Mouse (Mus musculus) neural tube, embryonic 12.5 days (tissue): ENCODE results near the gene Scamp5. TPM values are rescaled to one million over a fixed set of nuclear protein-coding genes. Genes with fewer than 3 reads are reported as not detected.

ENCODE experiments used
- ATAC-seq: fragments of 200-750 bp; cut with Nextera tagmentation; 2 replicates; pipeline ENCODE4 v1.8.0; 2017; ENCODE audit warnings: low read depth, mild to moderate bottlenecking, moderate TSS enrichment, moderate library complexity; ENCODE audit not compliant: low FRiP score
- H3K27ac ChIP-seq: fragments of 300-500 bp; sonication (generic); 2 replicates; pipeline ENCODE4 v1.5.1; 2016
- H3K27me3 ChIP-seq: fragments of 300-500 bp; sonication (generic); replicated peaks from 2 replicates; pipeline ENCODE4 v1.6.1; 2016; ENCODE audit warnings: mild to moderate bottlenecking
- H3K36me3 ChIP-seq: fragments of 300-500 bp; sonication (generic); 2 replicates; pipeline ENCODE4 v1.6.1; 2016; ENCODE audit warnings: mild to moderate bottlenecking
- H3K4me1 ChIP-seq: fragments of 300-500 bp; sonication (generic); 2 replicates; pipeline ENCODE4 v1.6.1; 2016
- H3K4me2 ChIP-seq: fragments of 300-500 bp; sonication (generic); replicated peaks from 2 replicates; pipeline ENCODE4 v1.6.1; 2016; ENCODE audit warnings: mild to moderate bottlenecking
- H3K4me3 ChIP-seq: fragments of 300-500 bp; sonication (generic); 2 replicates; pipeline ENCODE4 v1.5.1; 2016
- H3K9ac ChIP-seq: fragments of 300-500 bp; sonication (generic); 2 replicates; pipeline ENCODE4 v1.6.1; 2016; ENCODE audit warnings: mild to moderate bottlenecking
- H3K9me3 ChIP-seq: fragments of 300-500 bp; sonication (generic); 2 replicates; pipeline ENCODE4 v1.6.1; 2016; ENCODE audit warnings: mild to moderate bottlenecking
- WGBS: fragments of 180-500 bp; shearing (Covaris S2); methylation state at CpG from one replicate; pipeline ENCODE4 v1.1.7; 2016; 5-methylcytosine and 5-hydroxymethylcytosine counted together
- polyA plus RNA-seq: library from polyadenylated mRNA; unstranded; fragments of >200 nt; fragmentation: Nextera tagmentation; extraction: Ambion mirVana; gene quantifications from 2 replicates; pipeline ENCODE4 v1.2.1, GENCODE M21; 2016

Scamp5 gene
- polyA plus RNA-seq, 1 experiment from 2014 or later, result 43.0 TPM

DNA sequence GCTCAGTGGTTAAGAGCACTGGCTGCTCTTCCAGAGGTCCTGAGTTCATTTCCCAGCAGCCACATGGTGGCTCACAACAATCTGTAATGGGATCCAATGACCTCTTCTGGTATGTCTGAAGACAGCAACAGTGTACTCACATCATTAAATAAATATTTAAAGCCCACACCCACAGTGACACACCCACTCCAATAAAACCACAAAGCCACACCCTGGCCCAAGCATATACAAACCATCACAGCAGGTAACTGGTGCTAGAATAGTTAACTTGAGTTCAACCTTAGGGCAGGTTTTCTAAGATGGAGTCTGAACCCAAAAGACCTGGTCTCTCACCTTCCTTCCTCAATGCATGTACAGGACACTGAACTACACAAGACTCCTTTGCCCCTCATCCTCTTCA lies 27.1 kb upstream of the Scamp5 start:
- no peak overlapping the region for H3K4me3 ChIP-seq
- H3K27ac ChIP-seq, result no peak overlapping the region
- H3K9me3 ChIP-seq, result no peaks in the 10 kb centered on the region
- H3K4me2 ChIP-seq, result no peak overlapping the region
- H3K9ac ChIP-seq, result no peak overlapping the region
- H3K27me3 ChIP-seq, result peaks cover 7% of the 10 kb centered on the region
- H3K4me1 ChIP-seq, result peaks cover 6% of the 10 kb centered on the region; the same call in 1 of the 2 replicates
- no peak for ATAC-seq
- H3K36me3 ChIP-seq, result no peaks in the 10 kb centered on the region

DNA sequence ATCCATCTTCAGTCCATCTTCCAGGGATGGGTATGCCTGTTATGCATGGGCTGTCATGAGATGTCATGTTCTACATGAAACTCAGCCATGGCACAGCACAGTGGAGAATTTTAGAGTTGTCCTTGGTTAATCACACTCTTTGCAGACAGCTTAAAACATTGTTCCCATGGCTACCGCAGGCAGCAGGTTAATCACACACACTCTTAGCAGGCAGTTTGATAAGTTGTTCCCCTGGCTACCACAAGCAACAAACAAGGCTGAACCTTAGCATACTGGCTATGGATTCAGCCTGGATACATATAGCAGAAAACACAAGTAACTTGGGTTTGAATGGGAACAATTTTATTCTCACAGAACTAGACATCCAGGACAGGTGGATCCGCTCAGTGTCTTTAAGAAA lies 25.7 kb upstream of the Scamp5 start:
- H3K4me3 ChIP-seq, result no peak overlapping the region
- peaks cover 4% of the 10 kb centered on the region; the same call in 1 of the 2 replicates for H3K4me1 ChIP-seq
- no peak overlapping the region for H3K4me2 ChIP-seq
- no peak for ATAC-seq
- no peaks in the 10 kb centered on the region for H3K9me3 ChIP-seq
- H3K9ac ChIP-seq, result no peak overlapping the region
- no peak overlapping the region for H3K27ac ChIP-seq
- H3K36me3 ChIP-seq, result no peaks in the 10 kb centered on the region
- 94% methylated on average over 2 of the region's 2 CpGs for WGBS
- peaks cover 3% of the 10 kb centered on the region; the same call in 1 of the 2 replicates for H3K27me3 ChIP-seq

DNA sequence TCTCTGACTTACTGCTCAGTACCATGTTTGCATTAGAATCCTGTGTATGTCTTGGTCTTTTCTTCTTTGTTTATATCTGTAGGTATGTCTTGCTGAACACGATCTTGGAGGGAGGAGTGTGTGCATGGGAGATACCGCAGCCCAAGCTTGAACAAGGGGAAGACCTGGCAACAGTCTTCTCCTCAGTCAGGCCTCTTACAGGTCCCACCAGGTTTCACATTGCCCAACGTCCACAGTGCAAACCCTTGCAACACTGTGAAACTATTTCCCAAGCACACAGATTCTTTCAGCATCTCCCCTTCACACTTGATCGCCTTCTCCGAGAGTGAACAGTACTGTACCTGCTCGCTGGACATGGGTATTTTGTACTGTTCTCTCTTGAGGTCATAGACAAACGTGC lies 19.9 kb upstream of the Scamp5 start:
- ATAC-seq, result no peak
- no peaks in the 10 kb centered on the region for H3K9me3 ChIP-seq
- no peaks in the 10 kb centered on the region for H3K36me3 ChIP-seq
- no peak overlapping the region for H3K27ac ChIP-seq
- no peak overlapping the region for H3K9ac ChIP-seq
- 78% methylated on average over 7 of the region's 7 CpGs for WGBS
- 0 out of 2 replicates have a peak, but pooled peaks cover 3% of the 10 kb centered on the region for H3K4me1 ChIP-seq
- H3K4me3 ChIP-seq, result no peak overlapping the region
- H3K27me3 ChIP-seq, result no peaks in the 10 kb centered on the region; the same call in 1 of the 2 replicates
- no peak overlapping the region for H3K4me2 ChIP-seq

DNA sequence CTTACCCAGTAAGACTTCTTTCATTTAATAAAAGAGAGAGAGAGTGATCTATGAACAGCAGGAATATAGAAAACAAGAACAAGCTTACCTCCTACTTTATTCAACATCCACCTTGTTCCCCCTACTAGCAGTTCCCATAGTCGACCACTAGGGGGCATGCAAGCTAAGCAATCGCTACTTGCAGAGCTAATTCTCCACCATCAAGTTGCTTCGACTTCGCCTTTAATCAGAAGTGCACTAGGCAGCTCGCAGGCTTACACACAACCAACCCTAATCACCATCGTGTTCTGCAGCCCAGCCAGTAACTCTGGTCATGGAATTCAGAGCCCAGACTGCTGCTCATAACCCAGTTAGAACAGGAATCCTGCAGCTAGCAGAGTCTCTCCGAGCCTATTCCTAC lies 17.9 kb upstream of the Scamp5 start:
- Histone ChIP-seq H3K27me3 (no peaks in the 10 kb centered on the region; the same call in 1 of the 2 replicates), H3K27ac (no peak overlapping the region), H3K9ac (no peak overlapping the region), H3K9me3 (no peaks in the 10 kb centered on the region), H3K36me3 (no peaks in the 10 kb centered on the region), H3K4me1 (0 out of 2 replicates have a peak, but pooled peaks cover 3% of the 10 kb centered on the region), H3K4me2 (no peak overlapping the region), H3K4me3 (no peak overlapping the region)
- ATAC-seq, result peak; percentile 50; the same call in 1 of the 2 replicates
- WGBS, result 18% methylated on average over 7 of the region's 7 CpGs

DNA sequence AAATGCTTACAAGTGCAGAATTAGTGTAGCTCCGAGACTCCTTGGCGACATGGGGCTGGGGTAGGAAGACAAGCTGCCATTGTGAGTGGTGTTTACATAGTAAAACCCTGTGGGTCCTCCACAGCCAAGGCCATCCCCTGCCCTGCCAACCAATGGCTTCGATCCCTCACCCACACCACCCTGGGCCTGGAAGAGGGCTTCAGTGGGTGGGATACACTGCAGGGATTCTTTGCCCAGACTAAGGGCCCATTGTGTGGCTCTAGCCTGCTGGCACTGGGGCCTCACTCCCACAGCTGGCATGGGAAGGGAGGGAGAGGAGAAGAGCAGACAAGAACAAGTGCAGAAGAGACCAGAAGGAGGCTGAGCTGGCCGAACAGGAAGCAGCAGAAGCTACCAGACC lies 1.1 kb upstream of the Scamp5 start:
- no peak overlapping the region for H3K4me3 ChIP-seq
- 72% methylated on average over 4 of the region's 4 CpGs for WGBS
- no peak overlapping the region for H3K9ac ChIP-seq
- ATAC-seq, result no peak
- H3K4me2 ChIP-seq, result 0 out of 2 replicates have a peak overlapping the region, but pooled peaks have one; percentile 12
- no peaks in the 10 kb centered on the region for H3K36me3 ChIP-seq
- peaks cover 16% of the 10 kb centered on the region for H3K4me1 ChIP-seq
- no peaks in the 10 kb centered on the region for H3K27me3 ChIP-seq
- no peaks in the 10 kb centered on the region for H3K9me3 ChIP-seq
- no peak overlapping the region for H3K27ac ChIP-seq

DNA sequence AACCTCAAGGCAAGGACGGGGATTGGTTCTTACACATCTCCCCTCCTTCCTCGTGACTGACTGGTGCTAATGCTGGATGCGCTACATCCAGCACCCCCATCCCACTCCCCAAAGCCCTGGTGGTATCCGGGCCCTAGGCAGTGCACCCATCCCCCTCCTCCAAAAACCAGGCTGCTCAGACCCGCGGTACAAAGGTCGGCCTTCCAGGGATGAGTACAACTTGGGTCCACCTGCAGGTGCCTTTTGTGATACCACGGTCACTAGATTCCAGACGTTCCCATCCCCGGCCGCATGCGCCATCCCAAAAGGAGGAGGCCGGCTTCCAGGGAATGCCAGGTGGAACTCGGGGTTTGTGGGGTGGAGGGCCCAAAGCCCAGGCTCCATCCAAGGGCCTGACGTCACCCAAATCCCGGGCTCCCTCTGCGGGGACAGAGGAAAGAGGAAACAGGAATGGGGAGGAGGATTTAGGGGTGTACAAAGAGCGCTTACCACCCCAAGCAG lies 539 bp downstream of the Scamp5 start:
- peak; percentile 73 for ATAC-seq
- H3K27me3 ChIP-seq, result no peaks in the 10 kb centered on the region
- peak overlapping the region; percentile 15; the same call in 1 of the 2 replicates for H3K27ac ChIP-seq
- peak overlapping the region; percentile 80 for H3K4me2 ChIP-seq
- peak overlapping the region; percentile 76 for H3K9ac ChIP-seq
- WGBS, result 1% methylated on average over 18 of the region's 18 CpGs
- peak overlapping the region; percentile 55 for H3K4me3 ChIP-seq
- H3K36me3 ChIP-seq, result no peaks in the 10 kb centered on the region
- H3K9me3 ChIP-seq, result no peaks in the 10 kb centered on the region
- H3K4me1 ChIP-seq, result peaks cover 16% of the 10 kb centered on the region

DNA sequence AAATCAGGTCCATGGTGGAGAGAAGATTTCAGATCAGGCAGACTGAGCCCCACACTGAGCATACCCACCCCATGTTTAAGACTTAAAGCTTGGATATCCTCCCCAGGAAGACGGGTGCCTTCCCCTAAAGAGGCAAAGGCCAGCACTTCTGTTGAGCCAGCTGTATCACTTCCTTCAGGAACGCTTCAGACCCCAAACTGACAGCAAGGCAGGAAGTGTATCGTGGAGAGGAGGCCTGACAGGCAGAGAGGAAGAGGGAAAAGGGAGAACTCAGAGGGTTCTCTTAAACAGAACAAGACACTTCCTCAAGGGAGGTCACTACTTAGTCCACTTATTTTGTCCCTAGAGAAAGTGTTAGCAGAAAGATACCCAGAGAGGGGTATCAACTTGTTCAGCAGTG lies 1.8 kb downstream of the Scamp5 start:
- H3K27me3 ChIP-seq, result no peaks in the 10 kb centered on the region
- H3K4me1 ChIP-seq, result peaks cover 16% of the 10 kb centered on the region
- ATAC-seq, result no peak
- H3K9me3 ChIP-seq, result no peaks in the 10 kb centered on the region
- no peak overlapping the region for H3K27ac ChIP-seq
- WGBS, result 70% methylated on average over 3 of the region's 3 CpGs
- no peak overlapping the region for H3K4me3 ChIP-seq
- no peaks in the 10 kb centered on the region; the same call in 1 of the 2 replicates for H3K36me3 ChIP-seq
- H3K9ac ChIP-seq, result no peak overlapping the region
- H3K4me2 ChIP-seq, result peak overlapping the region; percentile 80

DNA sequence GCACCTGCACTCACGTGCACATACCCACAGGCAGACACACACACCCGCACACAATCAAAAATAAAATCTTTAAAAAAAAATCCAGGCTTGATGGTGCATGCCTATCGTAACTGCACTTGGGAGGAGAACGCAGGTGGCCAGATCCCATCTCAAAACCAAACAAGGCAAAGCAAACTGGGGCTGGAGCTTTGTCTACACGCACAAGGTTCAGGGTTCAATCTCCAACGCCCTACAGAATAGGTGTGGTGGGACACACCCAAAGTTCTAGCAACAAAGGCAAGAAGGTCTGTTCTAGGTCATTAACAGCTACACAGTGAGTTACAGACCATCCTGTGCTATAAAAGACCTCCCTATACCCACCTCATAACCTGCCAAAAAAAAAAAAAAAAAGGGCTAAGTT lies 5.0 kb downstream of the Scamp5 start:
- Histone ChIP-seq H3K9me3 (no peaks in the 10 kb centered on the region), H3K9ac (no peak overlapping the region), H3K4me2 (no peak overlapping the region), H3K4me1 (peaks cover 13% of the 10 kb centered on the region), H3K36me3 (no peaks in the 10 kb centered on the region; the same call in 1 of the 2 replicates), H3K4me3 (no peak overlapping the region), H3K27me3 (no peaks in the 10 kb centered on the region), H3K27ac (no peak overlapping the region)
- WGBS, result 89% methylated on average over 6 of the region's 6 CpGs
- ATAC-seq, result no peak

DNA sequence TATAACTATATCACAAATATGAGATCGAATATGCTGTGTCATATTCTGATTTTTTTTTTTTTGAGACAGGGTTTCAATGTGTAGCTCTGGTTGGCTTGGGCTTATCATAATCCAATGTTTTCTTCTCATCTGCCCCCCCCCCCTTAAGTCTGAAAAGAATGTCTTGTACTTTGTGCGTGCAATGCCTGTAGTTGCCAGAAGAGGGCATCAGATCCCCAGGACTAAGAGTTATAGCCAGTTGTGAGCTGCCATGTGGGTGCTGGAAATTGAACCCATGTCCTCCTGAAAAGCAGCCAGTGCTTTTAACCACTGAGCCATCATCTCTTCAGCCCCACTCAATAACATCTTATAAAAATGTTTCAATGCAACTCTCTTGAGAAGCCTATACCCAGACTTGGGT lies 8.2 kb downstream of the Scamp5 start:
- no peak overlapping the region for H3K4me2 ChIP-seq
- H3K9me3 ChIP-seq, result no peaks in the 10 kb centered on the region
- H3K4me1 ChIP-seq, result no peaks in the 10 kb centered on the region
- H3K36me3 ChIP-seq, result no peaks in the 10 kb centered on the region; the same call in 1 of the 2 replicates
- H3K27me3 ChIP-seq, result no peaks in the 10 kb centered on the region
- H3K4me3 ChIP-seq, result no peak overlapping the region
- no peak overlapping the region for H3K9ac ChIP-seq
- 96% methylated on average over 2 of the region's 2 CpGs for WGBS
- no peak overlapping the region for H3K27ac ChIP-seq
- ATAC-seq, result no peak

DNA sequence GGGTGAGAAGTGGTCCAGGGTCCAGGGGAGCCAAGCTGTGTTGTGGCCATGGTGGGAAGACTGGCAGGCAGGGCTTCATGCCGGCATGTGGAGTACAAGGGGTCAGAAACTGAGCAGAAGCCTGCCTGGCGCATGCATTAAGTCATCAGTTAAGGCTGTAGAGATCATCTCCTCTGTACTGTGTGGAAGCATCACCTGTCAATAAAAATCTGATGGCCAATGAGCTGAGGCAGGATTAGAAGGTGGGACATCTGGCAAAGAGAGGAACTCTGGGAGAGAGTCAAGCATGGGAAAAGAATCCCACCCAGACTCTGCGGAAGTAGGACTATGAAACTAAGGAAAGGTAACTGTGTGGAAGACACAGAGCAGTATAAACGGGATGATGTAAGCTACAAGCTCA lies 14.3 kb downstream of the Scamp5 start:
- no peak for ATAC-seq
- WGBS, result 91% methylated on average over 4 of the region's 4 CpGs
- H3K27ac ChIP-seq, result no peak overlapping the region

DNA sequence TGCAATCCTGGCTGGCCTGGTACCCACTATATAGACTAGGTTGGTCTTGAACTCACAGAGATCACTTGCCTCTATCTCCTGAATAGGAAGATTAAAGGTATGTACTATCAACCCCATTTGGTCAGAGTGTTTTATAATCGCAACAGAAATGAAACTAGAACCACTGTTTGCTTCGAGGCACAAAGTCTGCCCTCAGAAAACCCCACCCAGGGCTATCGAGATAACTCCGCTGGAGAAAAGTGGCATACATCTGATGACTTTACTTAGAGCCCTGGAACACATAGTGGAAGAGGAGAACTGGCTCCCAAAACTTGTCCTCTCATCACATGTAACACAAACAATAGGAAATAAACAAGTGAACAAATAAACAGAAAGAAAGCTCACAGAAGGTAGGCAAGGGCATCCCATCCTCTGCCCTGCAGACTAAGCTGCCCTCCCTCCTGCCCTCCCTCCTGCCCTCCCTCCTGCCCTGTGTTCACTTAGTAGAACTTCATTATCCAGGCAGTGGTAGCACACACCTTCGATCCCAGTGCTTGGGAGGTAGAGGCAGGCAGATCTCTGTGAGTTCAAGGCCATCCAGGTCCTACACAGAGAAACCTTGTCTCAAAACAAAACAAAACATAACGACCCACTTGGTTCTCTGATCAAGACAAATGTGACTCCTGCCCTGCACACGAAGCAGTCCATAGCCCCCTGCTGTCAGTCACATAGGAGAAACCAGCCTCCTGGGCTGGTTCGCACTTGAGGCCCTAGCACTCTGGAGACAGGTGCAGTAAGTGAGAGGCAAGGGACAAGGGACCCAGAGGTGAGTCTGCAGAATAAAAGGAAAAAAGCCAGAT lies 15.0 kb downstream of the Scamp5 start:
- H3K4me3 ChIP-seq, result no peak overlapping the region
- no peak overlapping the region for H3K9ac ChIP-seq
- no peak overlapping the region for H3K27ac ChIP-seq
- peaks cover 23% of the 10 kb centered on the region for H3K36me3 ChIP-seq
- no peak for ATAC-seq
- H3K4me2 ChIP-seq, result no peak overlapping the region
- H3K4me1 ChIP-seq, result no peaks in the 10 kb centered on the region
- H3K9me3 ChIP-seq, result no peaks in the 10 kb centered on the region
- no peaks in the 10 kb centered on the region for H3K27me3 ChIP-seq
- WGBS, result 83% methylated on average over 8 of the region's 8 CpGs

More for the DNA sequence above, 14.3 kb downstream of the Scamp5 start:
- no peak overlapping the region for H3K9ac ChIP-seq
- no peaks in the 10 kb centered on the region for H3K4me1 ChIP-seq
- H3K27me3 ChIP-seq, result no peaks in the 10 kb centered on the region
- H3K36me3 ChIP-seq, result peaks cover 23% of the 10 kb centered on the region
- H3K9me3 ChIP-seq, result no peaks in the 10 kb centered on the region
- H3K4me3 ChIP-seq, result no peak overlapping the region
- H3K4me2 ChIP-seq, result no peak overlapping the region

DNA sequence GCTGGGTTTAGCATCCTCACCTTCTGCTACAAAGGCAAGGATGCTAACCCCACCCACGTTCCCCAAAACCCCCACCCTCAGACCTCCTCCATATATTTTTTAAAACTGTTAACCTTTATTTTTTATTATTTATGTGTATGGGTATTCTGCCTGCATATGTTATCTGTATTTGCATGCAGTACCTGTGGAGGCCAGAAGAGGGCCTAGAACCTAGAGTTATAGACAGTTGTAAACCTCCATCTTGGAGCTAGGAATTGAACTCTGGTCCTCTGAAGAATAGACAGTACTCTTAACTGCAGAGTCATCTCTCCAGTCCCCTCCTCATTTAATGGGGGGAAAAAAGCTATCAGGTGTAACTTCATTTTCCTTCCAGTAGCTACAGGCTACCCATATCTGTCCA lies 18.1 kb downstream of the Scamp5 start:
- Histone ChIP-seq H3K27ac (no peak overlapping the region), H3K27me3 (no peaks in the 10 kb centered on the region), H3K4me2 (no peak overlapping the region), H3K9ac (no peak overlapping the region), H3K4me1 (no peaks in the 10 kb centered on the region), H3K4me3 (no peak overlapping the region), H3K36me3 (peaks cover 36% of the 10 kb centered on the region), H3K9me3 (no peaks in the 10 kb centered on the region)
- no peak for ATAC-seq
- 63% methylated on average over 1 of the region's 1 CpGs for WGBS
